28 mouse cellular contexts compared by ENCODE assay signal in genomic region chr1:98924933-98925332, GRCm38 (mm10).
A peak's percentile ranks its signal among the peaks of the same experiment; 100 is the strongest.
DNase-seq lines count a peak whose midpoint lies in the region; ATAC-seq lines count a peak whose summit lies in the region.
"Had no signal": no experiment of that assay in that cellular context is flagged by ENCODE, and none has a peak within 500 bp of the region (broad histone marks: within the 10 kb centered on the region; RNA-seq: fewer than 3 reads in every experiment).

No protein-coding gene starts in this region.

- H3K36me3 ChIP-seq in forebrain, embryonic 14.5 days (ENCODE audit: control insufficient read depth, insufficient read depth, low read length): no peaks in the 10 kb centered on the region
- H3K36me3 ChIP-seq in forebrain, embryonic 13.5 days (ENCODE audit: poor library complexity, severe bottlenecking): no peaks in the 10 kb centered on the region
- H3K36me3 ChIP-seq: embryonic facial prominence, embryonic 10.5 days; forebrain, embryonic 12.5 days; heart, embryonic 15.5 days; neural tube, embryonic 15.5 days had no signal

- no peak overlapping the region for H3K27ac ChIP-seq in forebrain, embryonic 14.5 days (ENCODE audit: low read depth, low read length)
- no peak overlapping the region for H3K27ac ChIP-seq in forebrain, embryonic 13.5 days
- H3K27ac ChIP-seq: embryonic facial prominence, embryonic 10.5 days; forebrain, embryonic 12.5 days; heart, embryonic 15.5 days; layer of hippocampus, adult 2 months; neural tube, embryonic 15.5 days had no signal

- peak; percentile 4 for DNase-seq in forebrain, embryonic 14.5 days (ENCODE audit: low spot score)
- peak; percentile 57 for DNase-seq in left cerebral cortex, adult 11 months (ENCODE audit: low spot score)
- no peak for DNase-seq in left cerebral cortex, postnatal 36 days (ENCODE audit: low spot score in 2 of 2)
- peak; percentile 70 to 76 for DNase-seq in frontal cortex, adult 2 months (ENCODE audit: extremely low spot score in 1 of 2, low spot score in 1 of 2)
- peak; percentile 4 for DNase-seq in right cerebral cortex, postnatal 25 days
- no peak for DNase-seq in urinary bladder, postnatal 25 days (ENCODE audit: low spot score)
- no peak for DNase-seq in adrenal gland, adult 8-10 months
- DNase-seq: adrenal gland, postnatal 14 days; cerebellum, adult 2 months; gastrocnemius, postnatal 14 days; heart, adult 18-20 months; heart, postnatal 4 days; lung, adult 18-20 months; lung, postnatal 14 days; midbrain, embryonic 14.5 days; thymus, postnatal 25 days had no signal

- intact Hi-C loops in left cerebral cortex, postnatal 36 days (cut with DNase I): no loop called here

- H3K4me1 ChIP-seq in forebrain, embryonic 14.5 days (ENCODE audit: control insufficient read depth, insufficient read depth, low read length): no peaks in the 10 kb centered on the region
- no peaks in the 10 kb centered on the region for H3K4me1 ChIP-seq in forebrain, embryonic 13.5 days
- H3K4me1 ChIP-seq: embryonic facial prominence, embryonic 10.5 days; forebrain, embryonic 12.5 days; heart, embryonic 15.5 days; neural tube, embryonic 15.5 days had no signal

- 47% methylated on average over 2 of the region's 2 CpGs for WGBS in forebrain, embryonic 14.5 days
- 64% methylated on average over 2 of the region's 2 CpGs for WGBS in forebrain, embryonic 13.5 days

- H3K27me3 ChIP-seq in forebrain, embryonic 14.5 days (replicated peaks; ENCODE audit: control insufficient read depth, insufficient read depth, low read length): no peaks in the 10 kb centered on the region
- no peaks in the 10 kb centered on the region for H3K27me3 ChIP-seq in forebrain, embryonic 13.5 days
- H3K27me3 ChIP-seq: forebrain, embryonic 12.5 days; heart, embryonic 15.5 days; neural tube, embryonic 15.5 days had no signal

- H3K4me3 ChIP-seq in forebrain, embryonic 14.5 days (ENCODE audit: low read depth, low read length): no peak overlapping the region
- H3K4me3 ChIP-seq in forebrain, embryonic 13.5 days: no peak overlapping the region
- H3K4me3 ChIP-seq: embryonic facial prominence, embryonic 10.5 days; forebrain, embryonic 12.5 days; heart, embryonic 15.5 days; layer of hippocampus, adult 2 months; myocyte; neural tube, embryonic 15.5 days had no signal

- no peak overlapping the region for H3K4me2 ChIP-seq in forebrain, embryonic 14.5 days (ENCODE audit: low read length)
- H3K4me2 ChIP-seq in forebrain, embryonic 13.5 days: no peak overlapping the region
- H3K4me2 ChIP-seq: forebrain, embryonic 12.5 days; heart, embryonic 15.5 days; liver, embryonic 11.5 days; neural tube, embryonic 15.5 days had no signal

- H3K9me3 ChIP-seq in forebrain, embryonic 14.5 days (replicated peaks; ENCODE audit: control insufficient read depth, low read length): no peaks in the 10 kb centered on the region
- H3K9me3 ChIP-seq in forebrain, embryonic 13.5 days (replicated peaks): no peaks in the 10 kb centered on the region
- H3K9me3 ChIP-seq: embryonic facial prominence, embryonic 10.5 days; forebrain, embryonic 12.5 days; heart, embryonic 15.5 days; neural tube, embryonic 15.5 days had no signal

- no peak for ATAC-seq in forebrain, embryonic 14.5 days
- no peak for ATAC-seq in forebrain, embryonic 13.5 days
- ATAC-seq: activated CD4-positive, CD25-positive, alpha-beta regulatory T cell, adult 4 months; CD4-positive, CD25-positive, alpha-beta regulatory T cell, adult 4 months; hindbrain, embryonic 16.5 days; intestine, postnatal 0 days had no signal

- no peak overlapping the region for H3K9ac ChIP-seq in forebrain, embryonic 14.5 days (ENCODE audit: low read length)
- H3K9ac ChIP-seq in forebrain, embryonic 13.5 days: no peak overlapping the region
- H3K9ac ChIP-seq: forebrain, embryonic 12.5 days; heart, embryonic 15.5 days; neural tube, embryonic 15.5 days had no signal

Comparison
In these comparisons a context has a peak if more than half of its experiments do, and no peak if none do; other contexts are left out.
1. DNase-seq: peak in forebrain, embryonic 14.5 days (single experiment), left cerebral cortex, adult 11 months (single experiment), frontal cortex, adult 2 months (2 of 2) and right cerebral cortex, postnatal 25 days (single experiment); none in left cerebral cortex, postnatal 36 days (0 of 2), urinary bladder, postnatal 25 days (single experiment) and adrenal gland, adult 8-10 months (single experiment).